Comparison of ENCODE assay signal across 31 mouse cellular contexts in genomic region chr11:101908777-101909176, GRCm38 (mm10). TPM values are rescaled to one million over a fixed set of nuclear protein-coding genes. Genes with fewer than 3 reads are reported as not detected.
DNase-seq lines count a peak whose midpoint lies in the region; ATAC-seq and TF ChIP-seq lines count a peak whose summit lies in the region.
"Had no signal": no experiment of that assay in that cellular context is flagged by ENCODE, and none has a peak within 500 bp of the region (broad histone marks: within the 10 kb centered on the region; RNA-seq: fewer than 3 reads in every experiment).

No protein-coding gene starts in this region.

- no peaks in the 10 kb centered on the region for H3K36me3 ChIP-seq in kidney, embryonic 15.5 days
- H3K36me3 ChIP-seq in kidney, adult 2 months (ENCODE audit: control insufficient read depth, insufficient read depth, low read length): no peaks in the 10 kb centered on the region
- H3K36me3 ChIP-seq: forebrain, embryonic 10.5 days; G1E; heart, embryonic 12.5 days; heart, embryonic 15.5 days; hindbrain, embryonic 12.5 days; hindbrain, embryonic 15.5 days had no signal

- no peak overlapping the region for H3K9ac ChIP-seq in kidney, embryonic 15.5 days
- H3K9ac ChIP-seq: forebrain, embryonic 13.5 days; heart, embryonic 12.5 days; heart, embryonic 15.5 days; hindbrain, embryonic 12.5 days; hindbrain, embryonic 15.5 days had no signal

- no peak for TF ChIP-seq POLR2A in kidney, adult 2 months (IDR thresholded peaks at IDR 0.05; ENCODE audit: low read depth, low read length)

- peak; percentile 28 for DNase-seq in adrenal gland, adult 2 months
- DNase-seq in adrenal gland, adult 8-10 months: no peak
- peak; percentile 82 for DNase-seq in heart, adult 11 months
- DNase-seq in heart, postnatal 36 days: no peak
- DNase-seq in kidney, adult 2 months: no peak
- peak; percentile 33 for DNase-seq in 3134 (ENCODE audit: extremely low read depth, insufficient read length, low spot score)
- DNase-seq: adrenal gland, postnatal 25 days; B cell, adult 2 months; cerebellum, adult 18-20 months; cerebellum, adult 9-10 months; cerebellum, postnatal 14 days; gastrocnemius, postnatal 10 days; gastrocnemius, postnatal 36 days; heart, postnatal 10 days had no signal

- H3K27me3 ChIP-seq in kidney, embryonic 15.5 days: peaks cover 18% of the 10 kb centered on the region; the same call in 1 of the 2 replicates
- no peaks in the 10 kb centered on the region for H3K27me3 ChIP-seq in kidney, adult 2 months (replicated peaks; ENCODE audit: control insufficient read depth, insufficient read depth, low read length)

- TF ChIP-seq CTCF in kidney, adult 2 months (conservative IDR thresholded peaks at IDR 0.05; ENCODE audit: insufficient read depth, insufficient read length, low read depth, low read length): no peak

- 14% methylated on average over 6 of the region's 6 CpGs for WGBS in kidney, embryonic 15.5 days
- 39% methylated on average over 6 of the region's 6 CpGs for WGBS in kidney, adult 2 months

- no peak overlapping the region for H3K4me2 ChIP-seq in kidney, embryonic 15.5 days
- H3K4me2 ChIP-seq: forebrain, embryonic 13.5 days; heart, embryonic 12.5 days; heart, embryonic 15.5 days; hindbrain, embryonic 12.5 days; hindbrain, embryonic 15.5 days had no signal

- peaks cover 37% of the 10 kb centered on the region for H3K4me1 ChIP-seq in kidney, embryonic 15.5 days
- H3K4me1 ChIP-seq in kidney, adult 2 months (ENCODE audit: control insufficient read depth, insufficient read depth, low read length): no peaks in the 10 kb centered on the region
- H3K4me1 ChIP-seq: forebrain, embryonic 13.5 days; hindbrain, embryonic 12.5 days; hindbrain, embryonic 15.5 days had no signal

- ATAC-seq in kidney, embryonic 15.5 days (replicated peaks; ENCODE audit: low FRiP score): peak; percentile 40
- ATAC-seq: forebrain, embryonic 13.5 days; forebrain, embryonic 16.5 days; Patski had no signal

- no peaks in the 10 kb centered on the region for H3K9me3 ChIP-seq in kidney, embryonic 15.5 days (replicated peaks)
- H3K9me3 ChIP-seq: forebrain, embryonic 10.5 days; forebrain, embryonic 13.5 days; G1E; heart, embryonic 12.5 days; heart, embryonic 15.5 days; hindbrain, embryonic 12.5 days; hindbrain, embryonic 15.5 days had no signal

- intact Hi-C loops in heart, postnatal 36 days (cut with DNase I): no loop called here

- H3K4me3 ChIP-seq in kidney, embryonic 15.5 days (replicated peaks): no peak overlapping the region
- H3K4me3 ChIP-seq in kidney, adult 2 months (ENCODE audit: insufficient read depth, low read depth, low read length): no peak overlapping the region
- H3K4me3 ChIP-seq: forebrain, embryonic 10.5 days; forebrain, embryonic 13.5 days; heart, embryonic 12.5 days; heart, embryonic 15.5 days; hindbrain, embryonic 12.5 days; hindbrain, embryonic 15.5 days had no signal

- no peak overlapping the region for H3K27ac ChIP-seq in kidney, embryonic 15.5 days
- no peak overlapping the region for H3K27ac ChIP-seq in kidney, adult 2 months (ENCODE audit: insufficient read depth, low read depth, low read length)
- H3K27ac ChIP-seq: forebrain, embryonic 10.5 days; forebrain, embryonic 13.5 days; heart, embryonic 15.5 days; hindbrain, embryonic 12.5 days; hindbrain, embryonic 15.5 days had no signal

RNA-seq across cellular contexts. Expression of gene Meox1, which starts 14.6 kb away (rescaled TPM):
- total RNA-seq in adrenal gland, adult 2 months (2021): 1 to 10 TPM; 1.4 to 5.3 TPM
- polyA plus RNA-seq in adrenal gland, adult 2 months (2012; rRNA removed): 0.57 and 1.2 TPM in 2 replicates
- total RNA-seq in adrenal gland, adult 8-10 months (2022): 1 to 10 TPM; 1.9 to 6.5 (median 4.1) TPM
- total RNA-seq in heart, postnatal 36 days (2021): 1 to 10 TPM; 6.9 to 8.0 TPM
- 13.6 and 15.4 TPM in 2 replicates for polyA plus RNA-seq in kidney, embryonic 15.5 days (2015; fragmentation: Nextera tagmentation; extraction: Ambion mirVana)
- polyA plus RNA-seq in kidney, adult 2 months (2012; rRNA removed): 3.5 and 4.8 TPM in 2 replicates
- total RNA-seq: CH12.LX; G1E; granulocyte monocyte progenitor cell, adult 5-6 weeks; hematopoietic stem cell, adult 5-6 weeks had no signal
- polyA plus RNA-seq: G1E had no signal

RNA-seq across cellular contexts. Expression of gene Sost, which starts 58.0 kb away (rescaled TPM):
- not detected for total RNA-seq in adrenal gland, adult 2 months (2021)
- polyA plus RNA-seq in adrenal gland, adult 2 months (2012; rRNA removed): 0.39 and 0.41 TPM in 2 replicates
- total RNA-seq in adrenal gland, adult 8-10 months (2022): not detected
- total RNA-seq in heart, postnatal 36 days (2021): 1 to 10 TPM; 2.1 to 2.7 TPM
- 0.83 and 1.4 TPM in 2 replicates for polyA plus RNA-seq in kidney, embryonic 15.5 days (2015; fragmentation: Nextera tagmentation; extraction: Ambion mirVana)
- polyA plus RNA-seq in kidney, adult 2 months (2012; rRNA removed): 2.0 TPM in 2 replicates
- total RNA-seq: adrenal gland, postnatal 25 days; CH12.LX; G1E; gastrocnemius, adult 18-20 months; gastrocnemius, postnatal 36 days; granulocyte monocyte progenitor cell, adult 5-6 weeks; hematopoietic stem cell, adult 5-6 weeks had no signal
- polyA plus RNA-seq: embryonic facial prominence, embryonic 11.5 days; embryonic facial prominence, embryonic 14.5 days; forebrain, embryonic 10.5 days; forebrain, embryonic 13.5 days; forebrain, embryonic 16.5 days; G1E; intestine, embryonic 14.5 days; Patski had no signal

Comparison
In these comparisons a context has a peak if more than half of its experiments do, and no peak if none do; other contexts are left out.
1. DNase-seq: peak in adrenal gland, adult 2 months (single experiment), heart, adult 11 months (single experiment) and 3134 (single experiment); none in adrenal gland, adult 8-10 months (single experiment), heart, postnatal 36 days (0 of 2) and kidney, adult 2 months (single experiment).